Mouse (Mus musculus) megakaryocyte progenitor cell, adult 5-6 weeks (primary cell): Measurements from ENCODE around the gene Angpt4. TPM values are rescaled to one million over a fixed set of nuclear protein-coding genes. Genes with fewer than 3 reads are reported as not detected.
A peak's percentile ranks its signal among the peaks of the same experiment; 100 is the strongest.

Source experiments
- ATAC-seq: replicated peaks from 2 replicates; pipeline ENCODE4 v1.8.0; 2016; ENCODE audit warnings: mild to moderate bottlenecking, moderate TSS enrichment, inconsistent platforms; ENCODE audit not compliant: poor library complexity
- total RNA-seq, 2 experiments: library from RNA; stranded (forward) in 1 of 2; stranded (reverse) in 1 of 2; fragments of 157-497, 149-512 nt in 1 of 2; fragments of 200-1000 nt in 1 of 2; gene quantifications; 2 replicates each; pipeline versions ENCODE4 v1.2.3 to v1.2.4; 2015 to 2017

Gene Angpt4
- total RNA-seq (2015) (not detected in 2 replicates), total RNA-seq (2017) (not detected in 2 replicates)

DNA sequence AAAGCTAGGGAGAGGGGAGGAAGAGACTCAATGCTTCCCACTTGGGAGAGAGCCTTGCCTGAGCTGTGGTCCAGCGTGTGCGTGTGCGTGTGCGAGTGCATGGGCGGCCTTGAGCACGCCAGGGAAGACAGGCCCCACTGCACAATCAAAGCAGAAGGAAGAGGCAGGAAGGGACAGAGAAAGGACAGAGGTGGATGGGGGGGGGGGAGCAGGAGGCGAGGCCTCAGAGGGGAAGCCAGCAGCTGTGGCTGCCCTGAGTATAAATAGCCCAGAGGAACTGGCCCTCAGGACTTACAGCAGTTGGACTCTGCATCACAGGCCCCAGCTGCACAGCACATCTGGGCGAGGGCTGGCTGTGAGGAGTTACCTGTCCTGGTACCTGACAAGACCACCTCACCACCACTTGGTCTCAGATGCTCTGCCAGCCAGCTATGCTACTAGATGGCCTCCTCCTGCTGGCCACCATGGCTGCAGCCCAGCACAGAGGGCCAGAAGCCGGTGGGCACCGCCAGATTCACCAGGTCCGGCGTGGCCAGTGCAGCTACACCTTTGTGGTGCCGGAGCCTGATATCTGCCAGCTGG, at the start of gene Angpt4:
Gene Angpt4, plus strand, starts transcription at position 292 of the 582 bp plus-strand sequence.
- peak; percentile 62; the same call in 1 of the 2 replicates for ATAC-seq

DNA sequence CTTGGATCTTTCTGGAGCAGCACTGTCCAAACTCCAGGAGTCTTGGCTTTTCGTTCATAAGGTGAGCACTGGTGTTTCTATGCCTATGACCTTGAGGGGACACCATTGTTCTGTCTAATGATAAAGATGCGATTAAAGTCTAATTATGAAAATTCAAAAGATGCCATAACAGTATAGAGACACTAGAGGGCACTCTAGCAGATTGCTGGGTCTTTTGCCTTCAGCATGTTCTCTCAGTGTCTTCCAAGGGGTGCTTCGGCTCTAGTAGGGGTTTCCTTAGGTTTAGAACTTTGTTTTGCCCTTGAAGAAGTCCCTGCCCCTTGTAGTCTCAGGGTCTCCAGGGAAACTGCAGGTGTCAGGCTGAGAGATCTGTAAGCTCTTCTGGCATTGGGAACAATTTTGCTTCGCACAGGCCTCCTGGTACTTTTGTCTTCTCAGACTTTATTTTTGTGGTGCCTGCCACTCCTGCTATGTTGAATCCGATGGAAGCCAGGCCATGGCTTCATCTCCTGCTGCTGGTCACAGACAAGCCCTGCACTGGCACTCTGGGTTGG, 48.7 kb upstream of the Angpt4 start:
- peak; percentile 49 for ATAC-seq

DNA sequence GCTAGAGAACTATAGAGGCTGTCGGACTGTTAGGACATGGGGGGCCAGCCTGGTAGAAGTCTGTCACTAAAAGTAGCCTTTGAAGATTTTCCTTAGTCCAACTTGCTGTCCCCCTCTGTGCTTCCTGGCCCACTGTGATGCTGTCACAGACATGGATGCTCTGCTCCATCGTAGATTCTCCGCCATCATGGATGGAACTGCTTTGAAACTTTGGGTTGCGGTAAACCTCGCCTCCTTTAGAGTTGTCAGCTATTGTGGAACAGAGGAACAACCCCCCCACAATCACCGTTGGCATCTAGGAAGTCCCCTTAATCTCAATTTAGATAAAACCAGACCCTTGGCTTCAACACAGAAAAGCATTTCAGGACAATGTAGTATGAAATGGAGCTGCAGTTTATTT, 46.1 kb upstream of the Angpt4 start:
- no peak for ATAC-seq

DNA sequence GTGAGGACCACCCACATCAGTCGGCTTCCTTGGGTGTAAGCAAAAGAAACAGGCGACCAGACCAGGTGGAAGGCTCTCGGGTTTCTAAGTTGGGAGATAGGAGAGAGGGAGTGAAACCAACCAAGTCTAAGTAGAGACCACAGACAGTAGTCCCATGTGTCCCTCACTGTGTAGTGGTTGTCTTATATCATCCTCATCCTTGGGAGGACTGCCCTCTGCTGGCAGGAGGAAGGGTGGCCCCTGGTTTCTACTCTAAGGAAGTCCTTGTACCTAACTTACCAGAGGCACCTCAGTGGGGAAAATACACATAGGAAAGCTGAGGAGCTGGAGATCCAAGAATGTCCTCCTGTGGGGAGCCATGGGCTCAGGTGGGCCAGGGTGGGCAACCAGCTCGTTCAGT, 44.5 kb upstream of the Angpt4 start:
- ATAC-seq: peak; percentile 83

DNA sequence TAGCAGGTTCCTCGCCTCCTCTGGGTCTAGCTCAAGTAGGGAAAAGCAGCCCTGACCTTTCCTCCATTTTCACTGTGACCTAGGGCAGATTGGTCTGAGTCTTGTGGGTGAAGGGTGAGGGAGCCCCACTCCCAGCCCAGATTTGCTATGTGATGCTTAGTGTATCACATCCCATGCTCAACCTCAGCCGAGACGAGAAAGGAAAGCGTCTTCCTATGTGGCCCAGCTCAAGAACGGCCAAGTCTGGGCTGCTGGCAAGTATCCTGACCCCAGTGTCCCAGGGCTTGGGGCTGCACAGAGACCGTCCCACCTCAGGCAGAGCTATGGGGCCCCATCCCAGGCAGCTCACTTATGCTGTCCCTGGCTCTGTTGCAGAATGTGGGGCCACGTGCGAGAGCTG, 42.8 kb upstream of the Angpt4 start:
- ATAC-seq: no peak

DNA sequence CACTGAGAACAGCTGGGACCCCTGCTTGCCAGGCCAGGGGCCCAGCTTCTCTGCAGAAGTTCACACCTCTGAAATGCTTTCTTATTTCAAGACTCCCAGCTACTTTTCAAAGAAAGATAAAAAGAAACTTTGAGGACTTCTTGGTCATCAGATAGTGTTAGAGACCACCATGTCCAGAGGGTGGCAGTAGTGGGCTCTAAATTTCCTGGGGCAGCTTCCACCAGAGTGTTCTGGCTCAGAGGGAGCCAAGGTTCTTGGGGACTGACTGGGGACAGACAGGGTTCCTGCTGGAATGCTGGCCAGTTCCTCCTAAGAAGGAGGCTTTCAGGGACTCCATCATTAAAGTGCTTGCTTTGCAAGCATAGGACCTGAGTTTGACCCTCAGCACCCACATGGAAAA, 36.5 kb upstream of the Angpt4 start:
- ATAC-seq: 0 out of 2 replicates have a peak, but pooled peaks have one; percentile 43

DNA sequence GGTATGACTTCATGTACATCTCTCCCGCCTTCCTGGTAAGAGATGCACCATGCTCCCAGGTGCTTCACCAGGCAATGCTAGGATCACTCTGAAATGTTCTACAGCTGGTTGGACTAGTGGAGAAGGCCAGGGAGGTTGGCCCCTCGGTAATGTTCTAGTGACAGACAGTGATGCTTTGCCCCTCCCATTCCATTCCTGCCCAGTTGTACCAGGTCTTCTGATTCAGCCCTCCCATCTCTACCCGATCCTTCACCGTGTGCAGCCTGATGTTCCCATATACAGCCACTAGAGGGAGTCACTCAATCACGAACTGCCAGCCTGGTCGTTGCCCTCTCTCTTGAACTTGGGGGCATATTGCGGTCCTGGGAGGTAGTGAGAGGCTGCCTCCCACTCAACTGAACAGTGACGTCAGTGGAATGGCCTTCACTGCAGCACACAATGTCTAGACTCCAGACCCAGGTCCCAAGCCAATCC, 35.0 kb upstream of the Angpt4 start:
- ATAC-seq: peak; percentile 90

DNA sequence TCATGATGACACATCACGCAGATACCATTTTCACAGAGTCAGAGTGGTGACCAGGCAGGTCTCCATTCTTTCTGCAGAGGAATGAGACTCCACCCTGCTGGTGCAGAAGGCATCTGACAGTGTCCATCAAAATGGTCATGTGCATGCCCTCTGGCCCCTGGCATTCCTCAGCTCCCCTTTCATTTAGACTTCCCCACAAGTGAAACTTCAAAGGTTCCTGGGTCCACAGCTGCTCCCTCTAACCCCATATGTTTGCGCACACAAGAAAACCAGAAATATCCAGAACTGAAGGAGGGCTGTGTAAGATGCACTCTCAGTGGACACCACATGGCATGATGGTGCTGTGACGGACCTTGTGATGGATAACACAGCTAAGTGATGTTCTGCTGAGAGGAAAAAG, 32.4 kb upstream of the Angpt4 start:
- ATAC-seq: no peak

DNA sequence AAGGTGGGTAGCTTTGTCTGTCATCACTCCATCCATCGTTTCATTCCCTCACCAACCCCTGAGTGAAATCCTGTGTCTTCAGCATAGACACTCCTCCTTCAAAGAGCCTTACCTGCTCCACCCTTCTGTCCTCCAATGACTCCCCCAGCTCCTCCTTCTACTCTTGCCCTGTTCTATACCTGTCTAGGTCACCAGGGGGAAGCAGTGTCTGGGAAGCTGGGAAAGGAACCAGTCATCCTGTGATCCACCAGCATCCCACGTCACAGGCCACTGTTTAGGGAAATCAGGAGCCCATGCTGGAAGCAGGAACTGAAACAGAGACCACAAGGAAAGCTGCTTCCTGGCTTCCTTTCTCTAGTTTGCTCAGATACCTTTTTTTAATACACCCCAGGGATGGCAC, 31.2 kb upstream of the Angpt4 start:
- ATAC-seq: peak; percentile 41; the same call in 1 of the 2 replicates

DNA sequence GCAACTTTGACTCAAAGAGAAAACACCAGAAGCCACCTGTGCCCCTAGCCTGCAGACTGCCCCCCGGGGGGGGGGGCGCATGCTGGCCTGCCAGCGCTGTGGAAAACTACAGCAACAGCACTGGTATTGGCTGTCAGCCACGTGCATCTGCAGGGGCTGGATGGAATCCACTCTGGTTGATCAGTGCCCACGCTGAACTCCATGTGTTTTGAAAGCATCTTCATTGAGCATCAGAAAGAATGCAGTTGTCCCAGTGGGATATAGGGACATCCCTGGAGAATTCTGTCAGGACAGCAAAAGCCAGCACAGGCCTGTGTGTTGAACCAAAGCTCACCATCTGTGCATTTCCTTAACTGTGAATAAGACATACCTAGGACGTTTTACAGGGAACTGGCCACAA, 20.0 kb upstream of the Angpt4 start:
- no peak for ATAC-seq

DNA sequence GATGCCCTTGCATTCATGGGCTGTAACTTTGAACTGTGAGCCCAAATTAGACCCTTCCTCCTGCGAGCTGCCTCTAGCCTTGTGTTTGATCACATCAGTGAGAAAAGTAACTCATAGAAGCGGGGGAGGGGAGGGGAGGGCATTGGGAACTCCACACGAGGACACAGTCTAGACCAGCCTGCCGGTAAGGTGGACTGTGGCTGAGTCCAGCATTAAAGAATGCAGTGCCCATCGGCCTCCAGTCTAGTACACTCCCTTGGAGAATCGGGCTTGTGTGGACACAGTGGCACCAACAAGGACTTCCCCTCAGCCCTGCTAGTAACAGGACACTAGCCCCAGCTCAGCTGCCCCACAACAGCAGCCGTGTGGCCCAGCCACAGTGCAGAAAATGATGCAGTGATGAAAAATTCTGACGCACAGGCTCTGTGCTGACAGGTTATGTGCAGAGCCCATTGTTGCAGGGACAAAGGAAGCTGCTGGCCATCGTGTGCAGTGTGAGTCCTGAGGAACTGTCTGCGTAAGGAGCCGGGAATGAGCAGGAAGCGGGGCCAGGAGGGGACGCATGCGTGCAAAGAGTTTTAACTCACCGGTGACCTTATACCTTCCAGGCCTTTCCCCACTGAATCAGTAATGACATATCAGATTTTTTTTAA, 17.8 kb upstream of the Angpt4 start:
- no peak for ATAC-seq

DNA sequence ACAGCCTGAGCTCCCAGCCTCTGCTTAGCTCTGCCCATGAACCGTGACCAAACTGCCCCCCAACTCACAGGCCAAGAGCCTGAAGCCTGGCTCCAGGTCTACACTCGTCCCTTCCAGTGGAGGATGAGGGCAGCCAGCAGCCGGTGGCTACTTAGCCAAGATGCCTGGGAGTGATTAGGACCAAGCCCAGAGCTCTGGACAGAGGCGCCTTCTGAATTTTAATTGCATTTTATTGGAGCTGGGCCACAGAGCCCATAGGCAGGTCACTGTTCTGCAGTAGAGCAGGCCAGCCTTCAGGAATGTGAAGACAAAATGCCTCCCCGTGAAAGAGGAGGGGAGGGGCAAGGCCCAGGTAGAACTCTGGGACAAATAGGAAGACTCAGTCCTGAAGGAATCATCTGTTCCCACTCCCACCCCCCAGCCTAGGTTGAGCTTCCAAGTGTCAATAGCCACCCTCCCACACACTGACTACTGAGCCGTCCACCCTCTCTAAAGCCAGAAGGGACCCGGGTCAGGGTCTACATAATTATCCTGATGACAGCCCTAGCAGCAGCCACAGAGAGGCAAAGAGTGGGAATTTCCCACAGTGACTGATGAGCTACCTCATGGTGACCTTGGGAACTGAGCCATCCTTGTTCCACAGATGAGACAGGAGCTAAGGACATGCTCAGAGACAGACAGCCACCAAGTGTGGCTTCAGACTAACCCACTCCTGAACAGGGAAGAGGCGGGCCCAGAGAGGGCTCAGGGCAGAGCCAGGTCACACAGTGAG, 16.6 kb upstream of the Angpt4 start:
- ATAC-seq: no peak

DNA sequence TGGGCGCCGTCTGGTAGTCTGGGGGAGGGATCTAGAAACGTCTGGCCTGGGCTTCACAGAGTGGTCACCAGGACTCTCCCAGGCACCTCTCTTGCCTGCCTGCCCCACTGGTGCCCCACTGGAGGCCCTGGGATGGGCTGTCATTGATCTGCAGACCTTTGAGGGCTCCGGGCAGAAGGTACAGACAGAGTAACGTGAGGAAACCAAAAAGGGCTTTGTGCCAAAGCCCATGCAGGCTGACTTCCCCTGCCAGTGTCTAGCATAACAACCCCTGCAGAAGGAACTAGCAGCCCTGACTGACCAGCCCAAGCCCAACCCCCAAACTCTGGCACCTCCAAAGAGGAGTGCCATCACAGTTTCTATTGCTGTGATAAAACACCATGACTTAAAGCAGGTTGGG, 15.1 kb upstream of the Angpt4 start:
- ATAC-seq: no peak

DNA sequence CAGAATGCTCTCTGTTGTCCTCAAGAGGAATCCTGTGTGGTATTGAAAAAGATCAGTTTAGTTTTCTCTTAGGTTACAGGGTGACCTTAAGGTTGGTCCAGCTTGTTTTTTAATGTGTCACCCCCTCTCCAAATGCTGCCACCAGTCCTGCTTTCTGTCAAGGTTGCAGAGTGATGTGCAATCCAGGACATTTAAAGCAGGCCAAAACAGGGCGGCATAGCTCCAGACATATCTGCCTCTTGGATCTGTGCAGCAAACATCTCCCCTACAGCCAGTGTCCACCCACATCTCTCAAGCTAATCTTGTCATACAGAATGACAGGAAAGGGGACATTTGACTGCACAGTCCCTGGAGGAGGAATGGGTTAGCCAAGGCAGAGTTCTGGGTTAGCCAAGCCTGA, 12.9 kb upstream of the Angpt4 start:
- no peak for ATAC-seq

DNA sequence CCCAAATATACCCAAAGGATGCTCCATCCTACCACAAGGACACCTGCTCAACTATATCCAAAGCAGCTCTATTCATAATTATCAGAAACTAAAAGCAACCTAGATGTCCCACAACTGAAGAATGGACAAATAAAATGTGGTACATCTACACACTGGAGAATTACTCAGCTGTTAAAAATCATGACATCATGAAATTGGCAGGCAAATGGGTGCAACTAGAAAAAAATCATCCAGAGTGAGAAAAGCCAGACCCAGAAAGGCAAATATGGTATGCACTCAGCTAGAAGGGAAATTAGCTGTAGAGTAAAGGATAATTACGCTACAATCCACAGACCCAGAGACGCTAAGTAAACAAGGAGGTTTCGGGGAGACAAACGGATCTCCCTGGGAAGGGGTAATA, 10.2 kb upstream of the Angpt4 start:
- no peak for ATAC-seq

DNA sequence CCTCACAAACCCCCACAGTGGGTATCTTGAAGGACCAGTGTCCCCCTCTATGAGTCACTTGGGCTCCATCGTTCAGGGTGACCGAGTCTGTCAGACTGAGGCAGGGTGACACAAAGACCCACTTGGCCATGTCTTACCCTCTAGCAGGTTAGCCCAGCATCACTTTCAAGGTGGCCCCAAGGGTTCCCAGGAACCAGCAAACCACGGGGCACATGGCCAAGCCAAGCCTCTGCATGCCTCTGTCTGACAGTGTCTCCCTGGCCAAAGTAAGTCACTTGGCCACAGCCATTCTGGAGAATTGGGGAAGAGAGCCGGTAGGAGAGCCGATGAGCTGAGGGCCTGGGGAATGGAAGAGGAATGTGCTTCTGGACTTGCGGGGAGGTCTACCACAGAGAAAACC, 7.7 kb upstream of the Angpt4 start:
- no peak for ATAC-seq

DNA sequence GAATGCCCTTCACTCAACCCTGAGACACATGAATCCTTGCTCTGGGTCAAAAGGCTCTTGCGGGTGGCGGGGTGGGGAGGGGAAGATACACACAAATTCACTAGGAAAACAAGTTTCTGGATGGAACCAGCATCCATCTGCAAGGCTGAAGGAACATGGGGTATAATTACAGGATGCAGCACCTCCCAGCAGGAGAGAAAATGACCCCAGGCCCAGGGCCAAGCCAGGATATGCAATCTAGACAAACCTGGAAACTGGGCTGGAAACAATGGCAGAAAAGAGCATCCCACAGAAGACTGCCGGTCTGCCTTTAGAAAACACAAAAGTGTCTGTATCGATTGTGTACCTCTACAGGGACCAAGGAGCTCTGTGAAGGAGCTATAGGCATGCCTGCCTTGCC, 7.1 kb upstream of the Angpt4 start:
- ATAC-seq: no peak

DNA sequence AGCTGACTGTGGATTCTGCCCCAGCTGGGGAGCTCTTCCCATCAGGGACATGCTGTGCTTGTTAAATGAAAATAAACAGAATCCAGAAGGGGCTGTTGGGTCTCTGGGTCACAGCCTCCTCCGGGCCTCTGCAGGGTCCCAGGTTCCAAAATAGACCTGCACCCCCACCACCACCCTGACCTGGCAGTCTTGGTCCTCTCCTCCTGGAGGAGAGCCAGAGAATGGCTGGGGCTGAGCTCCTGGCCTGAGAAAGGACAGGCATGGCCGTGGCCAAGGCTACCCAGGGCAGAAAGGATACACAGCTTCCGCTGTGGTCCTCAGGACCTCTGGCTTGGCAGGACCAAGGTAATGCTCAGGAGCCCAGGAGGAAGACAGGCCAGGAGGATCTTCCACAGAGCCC, 6.4 kb upstream of the Angpt4 start:
- no peak for ATAC-seq

DNA sequence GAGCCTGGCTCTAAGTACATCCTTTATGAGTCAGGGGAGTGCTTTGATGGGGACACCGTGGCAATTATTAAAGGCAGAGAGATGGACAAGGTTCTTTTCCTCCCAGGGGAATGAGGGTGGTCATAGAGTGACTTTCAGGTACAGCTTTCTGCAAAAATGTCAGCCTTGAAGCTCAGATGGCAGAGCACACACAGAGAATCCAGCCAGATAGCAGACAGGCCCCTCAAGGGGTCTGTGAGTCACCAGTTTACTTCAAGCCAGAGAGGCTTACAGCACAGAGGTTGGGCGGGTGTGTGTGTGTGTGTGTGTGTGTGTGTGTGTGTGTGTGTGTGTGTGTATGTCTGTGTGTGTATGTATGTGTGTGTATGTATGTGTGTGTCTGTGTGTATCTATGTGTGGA, 4.0 kb upstream of the Angpt4 start:
- ATAC-seq: no peak

DNA sequence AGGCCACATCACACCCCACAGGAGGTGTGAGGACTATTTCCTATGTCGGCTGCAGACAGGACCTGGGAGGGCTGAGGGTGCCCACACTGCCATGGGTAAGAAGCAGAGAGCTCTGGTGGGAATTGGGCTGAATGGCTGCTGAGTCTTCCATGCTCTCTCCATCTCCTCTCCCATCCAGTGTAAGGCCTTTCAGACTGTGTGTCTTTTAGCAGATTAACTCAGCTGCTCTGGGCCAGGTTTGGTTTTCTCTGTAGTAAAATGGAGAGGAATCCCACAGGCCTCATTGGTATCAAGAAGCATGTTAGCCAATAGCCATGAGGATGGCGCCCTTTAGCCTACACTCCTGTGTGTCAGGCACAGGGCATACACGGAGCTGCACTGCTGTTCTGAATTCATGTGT, 1.6 kb upstream of the Angpt4 start:
- no peak for ATAC-seq

DNA sequence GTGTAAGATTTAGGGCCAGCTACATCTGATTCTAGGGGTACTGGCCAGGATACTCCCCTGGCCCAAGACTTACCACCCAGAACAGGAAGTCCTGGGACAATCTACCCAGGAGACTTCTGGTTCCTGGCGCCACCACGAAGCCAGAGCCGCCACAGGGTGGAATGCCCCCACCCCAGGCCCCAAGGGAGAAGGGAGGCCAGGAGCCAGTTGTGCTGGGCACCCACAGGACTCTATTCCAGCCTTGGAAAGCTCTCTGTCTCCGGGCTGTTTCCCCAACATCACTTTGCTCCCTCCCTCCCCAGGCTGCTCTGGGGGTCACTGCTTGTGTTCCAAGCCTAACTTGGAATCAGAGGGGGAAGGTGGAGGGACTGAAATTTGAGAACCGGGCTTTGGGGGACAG, 512 bp upstream of the Angpt4 start:
- no peak for ATAC-seq

DNA sequence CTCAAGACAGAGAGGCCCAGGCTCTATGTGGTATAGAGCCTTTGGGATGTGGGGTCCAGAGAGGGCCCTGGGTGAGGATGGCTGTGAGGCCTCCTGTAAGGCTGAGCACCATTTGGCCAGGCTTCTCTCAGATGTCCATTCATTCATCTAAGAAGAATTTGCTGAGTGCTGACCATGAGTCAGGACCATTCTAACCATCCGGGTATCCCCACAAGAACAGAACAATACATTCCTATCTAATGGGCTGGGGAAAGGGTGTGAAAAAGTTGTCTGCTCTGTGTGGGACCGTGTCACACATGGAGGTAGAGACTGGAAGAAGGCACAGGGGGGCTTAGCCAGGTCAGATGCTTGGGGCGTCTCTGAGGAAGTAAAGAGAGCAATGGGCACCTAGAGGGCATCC, 741 bp downstream of the Angpt4 start:
- no peak for ATAC-seq
